Mouse (Mus musculus): Measurements from ENCODE around the gene Crebrf. TPM values are rescaled to one million over a fixed set of nuclear protein-coding genes. Genes with fewer than 3 reads are reported as not detected.
A peak's percentile ranks its signal among the peaks of the same experiment; 100 is the strongest.

Crebrf gene
- polyA plus RNA-seq, 1 experiment from 2014 or later = 5.6 TPM

GRCm38 (mm10) chr17:26707066-26707465 lies 8.4 kb upstream of the Crebrf start:
- Histone ChIP-seq H3K36me3 (0 out of 2 replicates have a peak, but pooled peaks cover 4% of the 10 kb centered on the region), H3K4me3 (no peak overlapping the region), H3K27ac (no peak overlapping the region), H3K9me3 (no peaks in the 10 kb centered on the region), H3K4me2 (replicated peaks) (no peak overlapping the region), H3K27me3 (no peaks in the 10 kb centered on the region), H3K9ac (no peak overlapping the region), H3K4me1 (no peaks in the 10 kb centered on the region)
- WGBS = 71% methylated on average over 7 of the region's 7 CpGs
- ATAC-seq (ENCODE audit: insufficient number of reproducible peaks, insufficient read depth, low FRiP score, low TSS enrichment) = no peak

GRCm38 (mm10) chr17:26708499-26708898 lies 7.0 kb upstream of the Crebrf start:
- no peak overlapping the region for H3K27ac ChIP-seq
- ATAC-seq (ENCODE audit: insufficient number of reproducible peaks, insufficient read depth, low FRiP score, low TSS enrichment) = no peak
- H3K36me3 ChIP-seq = 0 out of 2 replicates have a peak, but pooled peaks cover 4% of the 10 kb centered on the region
- no peak overlapping the region for H3K4me3 ChIP-seq
- no peaks in the 10 kb centered on the region for H3K27me3 ChIP-seq
- no peaks in the 10 kb centered on the region for H3K4me1 ChIP-seq
- no peak overlapping the region for H3K4me2 ChIP-seq (replicated peaks)
- H3K9ac ChIP-seq = no peak overlapping the region
- H3K9me3 ChIP-seq = no peaks in the 10 kb centered on the region

DNA sequence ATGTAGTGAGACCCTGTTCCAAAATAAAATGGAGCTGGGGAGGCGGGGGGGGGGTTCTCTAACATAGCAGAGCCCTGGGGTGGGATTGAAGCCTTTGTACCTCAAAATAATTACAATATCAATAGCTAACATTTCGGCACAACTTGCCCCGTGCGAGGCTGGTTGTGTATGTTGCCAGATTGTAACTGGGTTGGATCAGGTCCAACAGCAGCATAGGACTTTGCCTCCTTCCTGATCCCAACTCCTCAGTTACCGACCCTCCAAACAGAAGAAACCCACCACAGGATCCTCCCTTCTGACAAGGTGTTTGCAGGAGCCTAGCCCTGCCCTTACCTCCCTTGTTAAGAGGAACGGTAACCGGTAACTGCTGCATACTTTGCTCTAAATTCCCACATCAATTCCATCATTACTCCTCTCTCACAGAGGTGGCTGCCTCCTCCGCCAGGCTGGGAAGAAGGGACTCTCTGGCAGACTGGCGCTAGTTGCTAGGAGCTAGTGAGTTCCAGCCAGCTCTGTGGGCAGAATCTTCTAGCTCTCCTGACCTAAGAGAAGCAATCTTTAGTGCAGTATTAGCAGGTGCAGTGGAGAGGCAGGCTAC lies 6.4 kb upstream of the Crebrf start:
- H3K4me3 ChIP-seq = no peak overlapping the region
- H3K27ac ChIP-seq = no peak overlapping the region
- H3K36me3 ChIP-seq = 0 out of 2 replicates have a peak, but pooled peaks cover 4% of the 10 kb centered on the region
- no peaks in the 10 kb centered on the region for H3K4me1 ChIP-seq
- no peak overlapping the region for H3K4me2 ChIP-seq (replicated peaks)
- no peak overlapping the region for H3K9ac ChIP-seq
- WGBS = 64% methylated on average over 9 of the region's 9 CpGs
- no peak for ATAC-seq (ENCODE audit: insufficient number of reproducible peaks, insufficient read depth, low FRiP score, low TSS enrichment)
- H3K9me3 ChIP-seq = no peaks in the 10 kb centered on the region
- H3K27me3 ChIP-seq = no peaks in the 10 kb centered on the region

DNA sequence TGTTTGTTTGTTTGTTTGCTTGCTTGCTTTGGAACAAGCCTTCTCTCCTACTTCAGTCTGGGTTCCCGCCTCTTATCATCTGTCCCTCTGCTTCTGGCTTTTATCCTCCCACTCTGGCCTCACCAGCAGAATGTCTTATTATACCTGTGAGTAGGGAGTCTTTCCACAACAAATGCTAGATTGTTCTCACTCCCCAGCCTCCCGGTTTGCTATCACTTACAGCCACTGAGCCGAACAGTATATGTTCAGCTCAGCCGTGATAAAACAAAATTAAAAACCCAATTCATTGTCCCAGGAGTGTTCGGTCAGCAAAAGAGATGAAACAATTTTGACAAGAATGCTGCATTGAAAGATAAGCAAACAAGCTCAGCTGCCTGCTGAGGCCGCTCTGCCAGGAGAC lies 5.4 kb upstream of the Crebrf start:
- 51% methylated on average over 6 of the region's 6 CpGs for WGBS
- Histone ChIP-seq H3K9me3 (no peaks in the 10 kb centered on the region), H3K27ac (no peak overlapping the region), H3K4me3 (no peak overlapping the region), H3K36me3 (no peaks in the 10 kb centered on the region), H3K27me3 (no peaks in the 10 kb centered on the region), H3K4me2 (replicated peaks) (no peak overlapping the region), H3K4me1 (no peaks in the 10 kb centered on the region), H3K9ac (no peak overlapping the region)
- no peak for ATAC-seq (ENCODE audit: insufficient number of reproducible peaks, insufficient read depth, low FRiP score, low TSS enrichment)

- Histone ChIP-seq H3K4me3 (peak overlapping the region; percentile 98), H3K36me3 (no peaks in the 10 kb centered on the region), H3K9me3 (no peaks in the 10 kb centered on the region), H3K27ac (peak overlapping the region; percentile 63), H3K9ac (peak overlapping the region; percentile 63), H3K4me2 (replicated peaks) (peak overlapping the region; percentile 62), H3K4me1 (no peaks in the 10 kb centered on the region), H3K27me3 (no peaks in the 10 kb centered on the region)
- WGBS = under 1% methylated on average over 63 of the region's 75 CpGs
- ATAC-seq (ENCODE audit: insufficient number of reproducible peaks, insufficient read depth, low FRiP score, low TSS enrichment) = peak; percentile 99
These were observed 667 bp downstream of the Crebrf start for GRCm38 (mm10) chr17:26715916-26716717.

GRCm38 (mm10) chr17:26717868-26718267 lies 2.4 kb downstream of the Crebrf start:
- Histone ChIP-seq H3K27ac (no peak overlapping the region), H3K9ac (no peak overlapping the region), H3K4me3 (no peak overlapping the region), H3K36me3 (no peaks in the 10 kb centered on the region), H3K4me2 (replicated peaks) (no peak overlapping the region), H3K27me3 (no peaks in the 10 kb centered on the region), H3K4me1 (no peaks in the 10 kb centered on the region), H3K9me3 (no peaks in the 10 kb centered on the region)
- no peak for ATAC-seq (ENCODE audit: insufficient number of reproducible peaks, insufficient read depth, low FRiP score, low TSS enrichment)
- WGBS = 59% methylated on average over 2 of the region's 2 CpGs

DNA sequence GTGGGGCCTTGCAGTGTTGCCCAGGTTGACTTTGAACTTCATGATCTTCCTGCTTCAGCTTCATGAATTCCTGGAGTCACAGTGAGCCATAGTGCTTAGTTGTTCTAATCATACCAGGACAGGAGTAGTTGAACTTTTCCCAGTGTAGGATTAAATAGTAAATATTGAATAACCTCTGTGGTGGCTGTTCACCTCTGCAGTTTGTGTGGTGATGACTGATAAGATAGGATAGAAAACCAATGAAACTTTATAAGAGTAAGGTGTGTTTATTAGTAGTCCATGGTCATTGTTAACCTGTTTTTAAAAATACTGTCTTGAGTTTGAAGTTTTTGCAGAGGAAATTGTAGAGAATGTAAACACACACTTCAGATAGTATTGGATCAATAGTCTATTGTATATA lies 4.0 kb downstream of the Crebrf start:
- no peak for ATAC-seq (ENCODE audit: insufficient number of reproducible peaks, insufficient read depth, low FRiP score, low TSS enrichment)
- Histone ChIP-seq H3K4me1 (no peaks in the 10 kb centered on the region), H3K27ac (no peak overlapping the region), H3K36me3 (no peaks in the 10 kb centered on the region), H3K4me2 (replicated peaks) (no peak overlapping the region), H3K9ac (no peak overlapping the region), H3K9me3 (no peaks in the 10 kb centered on the region), H3K27me3 (no peaks in the 10 kb centered on the region), H3K4me3 (no peak overlapping the region)

DNA sequence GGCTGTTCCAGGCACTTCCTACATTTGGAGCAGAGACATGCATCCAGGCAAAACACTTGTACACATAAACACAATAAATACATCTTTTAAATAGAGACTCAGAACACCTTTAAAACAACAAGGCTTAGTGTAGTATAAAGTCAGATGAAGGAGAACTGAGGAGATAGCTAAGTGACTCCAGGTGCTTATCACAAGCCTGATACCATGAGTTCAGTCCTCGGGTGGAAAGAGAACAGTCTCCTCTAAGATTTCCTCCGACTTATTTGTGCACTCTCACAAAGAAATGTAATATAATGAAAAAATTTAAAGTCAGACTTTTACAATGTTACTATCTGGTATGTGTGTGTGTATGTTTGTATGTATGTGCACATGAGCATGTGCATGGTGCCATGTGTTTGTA lies 6.4 kb downstream of the Crebrf start:
- H3K4me3 ChIP-seq = no peak overlapping the region
- no peaks in the 10 kb centered on the region for H3K9me3 ChIP-seq
- ATAC-seq (ENCODE audit: insufficient number of reproducible peaks, insufficient read depth, low FRiP score, low TSS enrichment) = no peak
- no peaks in the 10 kb centered on the region for H3K4me1 ChIP-seq
- no peaks in the 10 kb centered on the region for H3K27me3 ChIP-seq
- H3K9ac ChIP-seq = no peak overlapping the region
- H3K36me3 ChIP-seq = no peaks in the 10 kb centered on the region
- H3K4me2 ChIP-seq (replicated peaks) = no peak overlapping the region
- no peak overlapping the region for H3K27ac ChIP-seq
- 69% methylated on average over 2 of the region's 2 CpGs for WGBS

DNA sequence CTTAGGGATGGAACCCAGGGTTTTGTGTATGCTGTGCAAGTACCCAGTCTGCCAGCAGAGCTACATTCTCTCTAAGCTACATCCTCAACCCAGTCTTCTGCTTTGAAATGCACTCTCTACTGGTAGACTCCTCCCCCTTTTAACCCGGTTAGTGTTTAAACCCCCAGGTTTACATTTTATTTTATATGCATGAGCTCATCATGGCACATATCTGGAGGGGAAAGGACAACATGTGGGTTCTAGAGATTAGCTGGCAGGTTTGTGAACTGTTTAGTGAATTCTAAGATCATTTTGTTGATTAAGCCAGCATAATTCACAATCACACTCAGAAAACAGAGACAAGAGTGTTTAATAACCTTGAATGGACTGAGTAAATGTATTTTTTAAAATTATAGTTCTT lies 9.3 kb downstream of the Crebrf start:
- no peak overlapping the region for H3K4me3 ChIP-seq
- no peak for ATAC-seq (ENCODE audit: insufficient number of reproducible peaks, insufficient read depth, low FRiP score, low TSS enrichment)
- no peaks in the 10 kb centered on the region for H3K4me1 ChIP-seq
- no peak overlapping the region for H3K27ac ChIP-seq
- no peaks in the 10 kb centered on the region for H3K9me3 ChIP-seq
- H3K9ac ChIP-seq = no peak overlapping the region
- WGBS = 56% methylated on average over 1 of the region's 1 CpGs
- H3K4me2 ChIP-seq (replicated peaks) = no peak overlapping the region
- no peaks in the 10 kb centered on the region for H3K27me3 ChIP-seq
- no peaks in the 10 kb centered on the region for H3K36me3 ChIP-seq

GRCm38 (mm10) chr17:26726674-26727073 lies 11.2 kb downstream of the Crebrf start:
- no peak for ATAC-seq (ENCODE audit: insufficient number of reproducible peaks, insufficient read depth, low FRiP score, low TSS enrichment)

GRCm38 (mm10) chr17:26727110-26727755 lies 11.8 kb downstream of the Crebrf start:
- no peaks in the 10 kb centered on the region for H3K9me3 ChIP-seq
- no peaks in the 10 kb centered on the region for H3K4me1 ChIP-seq
- H3K4me2 ChIP-seq (replicated peaks) = no peak overlapping the region
- ATAC-seq (ENCODE audit: insufficient number of reproducible peaks, insufficient read depth, low FRiP score, low TSS enrichment) = no peak
- no peak overlapping the region for H3K27ac ChIP-seq
- no peak overlapping the region for H3K4me3 ChIP-seq
- WGBS = 68% methylated on average over 3 of the region's 3 CpGs
- no peaks in the 10 kb centered on the region for H3K36me3 ChIP-seq
- H3K9ac ChIP-seq = no peak overlapping the region
- no peaks in the 10 kb centered on the region for H3K27me3 ChIP-seq

More at GRCm38 (mm10) chr17:26726674-26727073, 11.2 kb downstream of the Crebrf start:
- WGBS = 67% methylated on average over 1 of the region's 1 CpGs
- Histone ChIP-seq H3K4me2 (replicated peaks) (no peak overlapping the region), H3K36me3 (no peaks in the 10 kb centered on the region), H3K27me3 (no peaks in the 10 kb centered on the region), H3K27ac (no peak overlapping the region), H3K9me3 (no peaks in the 10 kb centered on the region), H3K4me1 (no peaks in the 10 kb centered on the region), H3K4me3 (no peak overlapping the region), H3K9ac (no peak overlapping the region)

GRCm38 (mm10) chr17:26742581-26742980 lies 27.1 kb downstream of the Crebrf start:
- no peaks in the 10 kb centered on the region for H3K9me3 ChIP-seq
- 54% methylated on average over 4 of the region's 4 CpGs for WGBS
- H3K27me3 ChIP-seq = no peaks in the 10 kb centered on the region
- no peak overlapping the region for H3K27ac ChIP-seq
- H3K4me3 ChIP-seq = no peak overlapping the region
- H3K36me3 ChIP-seq = no peaks in the 10 kb centered on the region
- H3K9ac ChIP-seq = no peak overlapping the region
- no peak for ATAC-seq (ENCODE audit: insufficient number of reproducible peaks, insufficient read depth, low FRiP score, low TSS enrichment)
- H3K4me2 ChIP-seq (replicated peaks) = no peak overlapping the region
- no peaks in the 10 kb centered on the region for H3K4me1 ChIP-seq
